Mouse (Mus musculus) heart, adult 18-20 months (tissue): ENCODE measurements around the gene Spast. TPM values are rescaled to one million over a fixed set of nuclear protein-coding genes. Genes with fewer than 3 reads are reported as not detected.
A peak's percentile ranks its signal among the peaks of the same experiment; 100 is the strongest.

Experiments used
- DNase-seq, 2 experiments: peaks; one replicate each; pipeline ENCODE4 v3.0.0; 2021 to 2022; ENCODE audit warnings: mixed read lengths in 1 of 2
- total RNA-seq, 2 experiments: library from RNA; stranded (reverse); gene quantifications; 2 replicates each; pipeline ENCODE4 v1.2.3; 2021

Gene Spast
- total RNA-seq, 2 experiments from 2014 or later = 29.9 to 32.4 TPM

DNA sequence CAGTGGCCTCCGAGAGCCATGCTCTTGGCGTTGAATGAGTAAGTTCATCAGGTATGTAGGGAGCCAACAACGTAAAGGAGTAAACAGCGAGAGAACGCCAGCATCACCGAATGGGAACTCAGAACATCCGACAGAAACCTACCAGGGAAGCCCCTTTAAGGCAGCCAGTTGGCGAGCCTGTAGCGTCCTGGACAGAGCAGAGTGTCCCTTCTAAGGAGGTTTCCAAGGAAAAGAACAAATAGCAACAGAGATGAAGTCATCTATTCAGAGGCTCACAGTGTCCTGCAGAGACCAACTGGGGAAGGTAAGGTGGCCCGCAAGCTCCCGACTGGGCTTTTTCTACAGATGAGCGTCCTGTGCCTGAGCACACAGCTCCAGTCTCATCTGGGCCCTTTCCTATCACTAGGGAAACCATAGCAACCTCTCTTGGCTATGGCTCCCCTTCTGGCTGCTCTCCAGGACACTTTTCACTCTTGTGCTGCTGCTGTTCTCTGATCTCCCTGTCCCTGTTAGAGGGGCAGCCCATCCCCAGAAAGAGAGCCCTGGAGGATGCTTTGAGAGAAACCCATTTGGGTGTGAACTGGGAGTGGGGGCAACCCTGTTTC lies 85.7 kb downstream of the Spast start:
- DNase-seq = peak in 1 of 2 experiments; percentile 32

DNA sequence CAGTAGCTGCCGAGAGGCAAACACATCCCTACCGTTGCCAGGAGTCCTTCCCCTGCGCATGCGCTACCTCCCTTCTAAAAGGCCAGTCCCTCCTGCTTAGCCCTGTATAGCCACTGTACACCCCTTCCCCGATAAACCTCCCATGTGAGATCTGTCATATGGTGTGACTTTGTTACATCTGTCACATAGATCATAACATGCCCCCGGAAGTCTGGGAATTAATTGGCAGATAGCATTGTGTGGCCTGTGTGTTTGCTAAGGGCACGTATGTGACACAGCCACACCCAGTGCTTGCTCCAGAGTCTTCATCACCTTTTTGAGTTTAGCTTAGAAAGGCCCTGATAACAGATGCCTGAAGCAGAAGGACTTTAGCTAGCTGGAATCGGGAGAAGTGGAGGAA lies 91.3 kb downstream of the Spast start:
- DNase-seq = no peak

DNA sequence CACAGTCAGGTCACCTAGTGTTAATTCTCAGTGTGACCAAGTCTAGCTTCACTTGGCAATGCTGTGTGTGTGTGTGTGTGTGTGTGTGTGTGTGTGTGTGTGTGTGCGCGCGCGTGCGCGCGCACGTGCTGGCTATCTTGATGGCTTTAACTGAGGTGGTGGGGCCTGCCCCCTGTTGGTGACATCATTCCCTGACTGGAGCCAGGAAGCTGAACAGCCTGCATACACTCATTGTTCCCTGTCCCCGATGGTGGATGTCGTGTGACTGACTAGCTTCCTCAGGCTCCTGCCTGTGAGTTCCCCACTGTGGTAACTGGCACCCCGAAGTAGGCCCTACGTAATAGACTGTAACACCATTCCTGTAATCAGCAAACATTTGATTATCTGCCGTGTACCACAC lies 92.7 kb downstream of the Spast start:
- DNase-seq = peak in 1 of 2 experiments; percentile 47

DNA sequence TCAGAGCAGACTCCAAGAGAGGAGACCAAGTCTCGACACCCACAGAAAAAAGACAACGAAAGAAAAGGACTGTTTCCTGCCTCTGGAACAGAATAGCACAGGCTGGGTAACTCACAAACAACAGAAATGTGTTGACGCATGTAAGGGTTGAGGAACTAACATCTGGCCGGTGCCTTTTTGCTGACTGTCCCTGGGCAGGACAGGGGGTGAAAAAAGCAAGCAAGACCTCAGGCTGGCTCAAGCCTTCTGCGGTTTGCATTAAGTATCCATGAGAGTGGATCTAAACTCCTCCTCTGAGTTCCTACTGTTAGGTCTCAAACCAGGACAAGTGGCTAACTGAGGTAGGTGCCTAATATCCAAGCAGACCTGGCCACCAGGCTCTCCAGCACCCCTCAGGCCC lies 93.8 kb downstream of the Spast start:
- DNase-seq = peak in 1 of 2 experiments; percentile 35

DNA sequence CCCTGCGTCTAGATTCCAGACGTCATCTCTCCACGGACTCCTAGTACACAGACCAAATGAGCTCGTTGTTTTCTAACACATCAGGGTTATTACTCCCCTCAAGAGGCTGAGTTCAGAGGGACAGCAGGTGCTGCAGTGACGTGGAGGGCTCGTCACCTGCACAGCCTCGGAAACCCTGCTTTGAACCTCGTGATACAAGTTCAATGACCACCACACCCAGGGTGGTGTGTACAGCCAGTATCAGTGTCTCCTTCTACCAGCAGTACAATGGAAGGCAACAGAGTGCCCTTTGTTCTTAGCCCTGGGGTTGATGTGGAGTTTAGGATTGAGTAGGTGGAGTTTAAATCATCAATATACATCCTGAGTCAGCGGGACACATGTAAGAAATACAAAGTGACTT lies 99.0 kb downstream of the Spast start:
- no peak for DNase-seq

DNA sequence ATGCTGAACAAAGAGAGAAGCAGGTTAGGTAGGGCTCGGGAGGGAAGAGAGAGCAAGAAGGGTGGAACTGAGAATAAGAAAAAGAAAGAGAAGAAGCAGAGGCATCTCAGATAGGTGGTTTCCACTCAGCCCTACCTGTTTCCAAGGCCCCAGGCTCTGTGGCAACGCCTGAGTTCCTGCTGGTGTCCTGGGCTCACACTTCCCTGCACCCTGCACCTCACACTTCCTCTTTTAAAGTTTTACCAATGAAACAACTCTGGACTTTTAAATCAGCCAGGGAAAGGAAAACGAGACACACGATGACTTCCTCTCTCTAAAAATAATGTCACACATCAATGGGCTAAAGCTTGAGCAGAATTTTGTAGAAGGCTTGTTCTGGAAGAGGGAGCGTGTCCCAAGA lies 101.7 kb downstream of the Spast start:
- peak in 1 of 2 experiments; percentile 14 for DNase-seq

Other genes starting within 250 kb of the Spast start
- gene Memo1, start 43.5 kb upstream of the Spast start, total RNA-seq = 10 to 100 TPM; 57.4 to 63.2 TPM
- gene Dpy30, start 15.0 kb upstream of the Spast start, total RNA-seq = 10 to 100 TPM; 36.5 to 48.4 TPM
- gene Slc30a6, start 56.6 kb downstream of the Spast start, total RNA-seq = 1 to 10 TPM; 6.6 to 7.7 TPM
- under 1 TPM; 0.22 to 0.36 TPM for gene Nlrc4, start 120.2 kb downstream of the Spast start, total RNA-seq
- 10 to 100 TPM; 71.6 to 77.8 TPM for gene Yipf4, start 150.5 kb downstream of the Spast start, total RNA-seq
- 10 to 100 TPM; 62.2 to 72.5 TPM for gene Birc6, start 189.3 kb downstream of the Spast start, total RNA-seq